Mouse (Mus musculus) layer of hippocampus, postnatal 25 days (tissue): ENCODE results near the gene Impg2. TPM values are rescaled to one million over a fixed set of nuclear protein-coding genes. Genes with fewer than 3 reads are reported as not detected.

Experiments used
- DNase-seq, 2 experiments: peaks; one replicate each; pipeline ENCODE4 v3.0.0; 2022; ENCODE audit warnings: mixed read lengths in 2 of 2, low spot score in 1 of 2; ENCODE audit errors: extremely low spot score in 1 of 2
- total RNA-seq, 2 experiments: library from RNA; stranded (reverse); gene quantifications; 2 replicates each; pipeline ENCODE4 v1.2.3; 2021

Impg2 gene
- total RNA-seq, 2 experiments from 2014 or later, result 0.84 to 1.2 TPM

- DNase-seq, result no peak
These were observed 94.1 kb downstream of the Impg2 start for GRCm38 (mm10) chr16:56298248-56298647.

- no peak for DNase-seq
These were observed 94.7 kb downstream of the Impg2 start for GRCm38 (mm10) chr16:56298836-56299235.

- DNase-seq, result no peak
These were observed 98.9 kb downstream of the Impg2 start for GRCm38 (mm10) chr16:56302996-56303395.

GRCm38 (mm10) chr16:56304167-56304566 lies 100.1 kb downstream of the Impg2 start:
- no peak for DNase-seq

- no peak for DNase-seq
These were observed 103.5 kb downstream of the Impg2 start for GRCm38 (mm10) chr16:56307575-56307974.

GRCm38 (mm10) chr16:56311291-56311690 lies 107.2 kb downstream of the Impg2 start:
- no peak for DNase-seq

Other genes with a start within 250 kb of the Impg2 start
- 100 to 1,000 TPM; 367 to 413 TPM for gene Rpl24, start 238.0 kb upstream of the Impg2 start, total RNA-seq
- 10 to 100 TPM; 46.2 to 47.3 TPM for gene Zbtb11, start 230.4 kb upstream of the Impg2 start, total RNA-seq
- 100 to 1,000 TPM; 147 to 159 TPM for gene Pcnp, start 174.6 kb upstream of the Impg2 start, total RNA-seq
- 10 to 100 TPM in 1 of 2 experiments, 1 to 10 TPM in 1; 10.0 to 10.3 TPM for gene Trmt10c, start 166.5 kb upstream of the Impg2 start, total RNA-seq
- 10 to 100 TPM; 45.3 to 52.4 TPM for gene Senp7, start 156.0 kb upstream of the Impg2 start, total RNA-seq